Mouse (Mus musculus): ENCODE data around the gene Abr.
A peak's percentile ranks its signal among the peaks of the same experiment; 100 is the strongest.

The Abr gene

DNA sequence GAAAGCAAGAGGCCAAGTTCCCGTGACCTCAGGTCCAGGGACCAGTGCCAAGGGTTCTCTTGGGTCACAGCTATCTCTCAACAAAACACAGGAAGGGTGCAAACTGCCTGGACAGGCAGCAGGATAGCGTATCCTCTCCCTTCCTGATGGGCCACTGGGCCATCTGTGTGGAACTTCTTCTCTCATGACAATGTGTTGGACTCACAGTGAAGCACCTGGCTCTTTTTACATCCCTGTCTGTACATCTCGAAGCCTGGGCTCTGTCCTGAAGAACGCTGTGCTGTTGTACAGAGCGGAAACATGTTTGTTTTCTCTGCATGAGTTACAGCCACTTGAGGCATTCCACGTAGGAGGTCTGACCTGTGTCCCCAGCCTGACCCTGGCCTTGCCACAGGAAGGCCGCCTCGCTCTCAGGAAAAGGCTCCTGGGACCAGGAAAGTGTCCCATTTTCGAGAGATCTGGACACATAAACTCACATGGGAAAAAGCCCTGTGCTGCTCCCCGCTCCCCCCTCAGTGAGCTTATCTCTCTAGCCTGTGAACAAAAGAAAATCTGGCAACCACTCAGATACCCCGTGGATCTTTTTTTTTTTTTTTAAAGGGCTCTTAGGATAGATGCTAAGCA lies 242.1 kb downstream of the Abr start:
- DNase-seq (ENCODE audit: low read depth, low spot score) = no peak

GRCm38 (mm10) chr11:76376425-76376824 lies 245.7 kb downstream of the Abr start:
- DNase-seq (ENCODE audit: low read depth, low spot score) = no peak

DNA sequence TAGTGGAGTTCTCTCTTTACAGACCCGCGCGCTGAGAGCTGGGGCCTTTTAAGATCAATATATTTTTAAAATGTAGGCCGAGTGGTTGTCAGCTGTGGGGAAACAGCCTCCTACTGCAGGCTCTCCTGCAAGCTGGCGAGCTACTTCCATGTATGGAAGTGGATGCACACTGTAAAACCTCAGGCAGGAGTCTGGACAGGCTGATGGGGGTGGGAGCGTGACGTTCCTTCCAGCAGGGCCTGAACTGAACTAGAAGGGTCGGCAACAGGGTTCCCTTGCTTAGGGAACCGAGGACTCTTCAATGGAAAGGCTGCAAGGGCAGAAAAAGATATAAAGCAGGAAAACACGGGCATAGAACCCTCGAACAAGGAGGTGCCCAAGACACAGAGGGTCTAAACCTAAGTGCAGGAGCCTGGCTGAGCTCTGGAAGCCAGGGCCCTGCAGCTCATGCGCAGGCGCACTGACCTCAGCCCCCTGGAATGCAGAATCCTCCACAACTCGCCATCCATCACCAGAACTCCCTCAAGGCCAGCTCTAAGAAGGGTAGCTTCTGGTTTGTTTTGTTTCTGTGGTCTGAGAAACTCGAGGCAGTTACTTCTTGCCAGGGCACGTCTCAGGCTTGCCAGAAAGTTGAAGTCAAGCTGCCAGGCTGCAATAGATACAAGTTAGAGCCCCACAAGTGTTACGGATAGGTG lies 247.5 kb downstream of the Abr start:
- peak; percentile 84 for DNase-seq (ENCODE audit: low read depth, low spot score)

DNA sequence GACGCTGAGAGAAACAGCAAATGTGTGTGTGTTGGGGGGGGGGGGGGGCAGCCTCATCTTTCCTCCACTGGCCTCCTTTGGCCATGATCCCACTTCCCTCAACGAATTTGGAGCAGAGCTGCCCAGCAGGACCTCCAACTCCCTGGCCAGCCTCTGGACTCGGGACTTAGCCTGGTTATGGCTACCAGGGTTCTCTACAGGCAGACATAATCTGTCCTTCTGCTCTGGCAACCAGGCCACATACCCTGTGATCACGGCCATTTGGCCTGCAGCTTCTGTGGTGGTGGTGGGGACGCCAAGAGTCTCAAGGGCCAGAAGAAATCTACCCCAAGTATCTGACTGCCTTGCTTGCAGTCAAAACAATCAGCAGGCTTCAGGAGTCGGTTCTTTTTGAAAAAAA lies 249.6 kb downstream of the Abr start:
- no peak for DNase-seq (ENCODE audit: low read depth, low spot score)

DNA sequence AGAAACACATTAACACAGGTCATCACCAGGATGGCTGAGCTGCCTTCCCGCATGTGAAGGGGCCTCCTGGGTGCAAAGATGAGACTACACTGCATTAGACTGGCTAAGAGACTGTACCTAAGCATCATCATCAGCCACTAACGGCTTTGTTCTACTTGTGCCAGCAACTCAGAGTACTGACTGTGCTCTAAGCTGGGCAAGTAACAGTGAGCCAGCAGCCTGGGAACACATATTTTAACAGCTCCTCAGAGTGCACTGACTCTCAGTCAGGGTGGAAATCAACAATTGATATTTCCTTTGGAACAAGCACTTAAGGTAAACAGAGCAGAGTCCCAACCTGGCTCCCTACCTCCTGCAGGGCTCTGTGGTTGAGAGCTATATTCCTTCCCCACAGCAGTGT lies 250.0 kb downstream of the Abr start:
- no peak for DNase-seq (ENCODE audit: low read depth, low spot score)

GRCm38 (mm10) chr11:76370491-76370890 lies 251.6 kb downstream of the Abr start:
- DNase-seq (ENCODE audit: low read depth, low spot score) = no peak
